Mouse (Mus musculus) urinary bladder, postnatal 36 days (tissue): Measurements from ENCODE around the gene Csmd2.

Experiments
- DNase-seq, 2 experiments: peaks; one replicate each; pipeline ENCODE4 v3.0.0; 2022; ENCODE audit warnings: low spot score in 2 of 2, mixed read lengths in 1 of 2

Csmd2 gene

GRCm38 (mm10) chr4:127987784-127988455, at the start of gene Csmd2:
Gene Csmd2, plus strand, starts transcription at chr4:127987857.
- no peak for DNase-seq

- no peak for DNase-seq
Measured at GRCm38 (mm10) chr4:127947696-127948095, 40.0 kb upstream of the Csmd2 start.

- DNase-seq = no peak
Measured at GRCm38 (mm10) chr4:127953006-127953710, 34.5 kb upstream of the Csmd2 start.

- no peak for DNase-seq
Measured at GRCm38 (mm10) chr4:127969101-127969500, 18.6 kb upstream of the Csmd2 start.

- DNase-seq = no peak
Measured at GRCm38 (mm10) chr4:127970018-127970421, 17.6 kb upstream of the Csmd2 start.

- DNase-seq = no peak
Measured at GRCm38 (mm10) chr4:127970901-127971868, 16.5 kb upstream of the Csmd2 start, which contains the start of gene CK137956. Gene CK137956, minus strand, starts transcription at chr4:127970951.

- DNase-seq = no peak
Measured at GRCm38 (mm10) chr4:127972976-127973375, 14.7 kb upstream of the Csmd2 start.

GRCm38 (mm10) chr4:127981125-127981524, 6.5 kb upstream of the Csmd2 start:
- no peak for DNase-seq

GRCm38 (mm10) chr4:127984426-127984825, 3.2 kb upstream of the Csmd2 start:
- DNase-seq = no peak

- no peak for DNase-seq
Measured at GRCm38 (mm10) chr4:127985874-127986273, 1.8 kb upstream of the Csmd2 start.

GRCm38 (mm10) chr4:127986491-127987075, 1.1 kb upstream of the Csmd2 start:
- DNase-seq = no peak

- DNase-seq = no peak
Measured at GRCm38 (mm10) chr4:127987270-127987669, 387 bp upstream of the Csmd2 start.

- no peak for DNase-seq
Measured at GRCm38 (mm10) chr4:127988526-127989180, 996 bp downstream of the Csmd2 start.

GRCm38 (mm10) chr4:127989347-127989995, 1.8 kb downstream of the Csmd2 start:
- no peak for DNase-seq

GRCm38 (mm10) chr4:127999281-127999680, 11.6 kb downstream of the Csmd2 start:
- no peak for DNase-seq

- no peak for DNase-seq
Measured at GRCm38 (mm10) chr4:128002638-128003101, 15.0 kb downstream of the Csmd2 start.

- DNase-seq = no peak
Measured at GRCm38 (mm10) chr4:128004797-128005452, 17.3 kb downstream of the Csmd2 start.

- DNase-seq = no peak
Measured at GRCm38 (mm10) chr4:128019465-128019864, 31.8 kb downstream of the Csmd2 start.

GRCm38 (mm10) chr4:128028294-128028693, 40.6 kb downstream of the Csmd2 start:
- DNase-seq = no peak

- no peak for DNase-seq
Measured at GRCm38 (mm10) chr4:128041901-128042300, 54.2 kb downstream of the Csmd2 start.
